Comparison of ENCODE assay signal across 4 mouse cellular contexts in genomic region chr5:146895667-146896066, GRCm38 (mm10). TPM values are rescaled to one million over a fixed set of nuclear protein-coding genes. Genes with fewer than 3 reads are reported as not detected.
"Had no signal": no experiment of that assay in that cellular context is flagged by ENCODE, and none has a peak within 500 bp of the region (broad histone marks: within the 10 kb centered on the region; RNA-seq: fewer than 3 reads in every experiment).

No protein-coding gene starts in this region.

RNA-seq across cellular contexts. Expression of gene Rasl11a, which starts 50.8 kb away (rescaled TPM):
- total RNA-seq: liver, adult 2 months; megakaryocyte, adult 5-6 weeks; megakaryocyte-erythroid progenitor cell, adult 5-6 weeks; monocyte, adult 5-6 weeks had no signal
